Mouse (Mus musculus) forebrain, embryonic 14.5 days (tissue): ENCODE results near the gene Olfr665. TPM values are rescaled to one million over a fixed set of nuclear protein-coding genes. Genes with fewer than 3 reads are reported as not detected.

Experiments
- ATAC-seq: fragments of 200-750 bp; cut with Nextera tagmentation; 2 replicates; pipeline ENCODE4 v1.8.0; 2017; ENCODE audit warnings: mild to moderate bottlenecking, moderate library complexity
- DNase-seq: peaks from one replicate; pipeline ENCODE4 v3.0.0-alpha.2; 2015; ENCODE audit warnings: low spot score
- H3K27ac ChIP-seq: fragments of 300-500 bp; sonication (generic); 2 replicates; pipeline ENCODE4 v1.5.1; 2014; ENCODE audit warnings: low read depth, mild to moderate bottlenecking, control low read depth, low read length, moderate library complexity
- H3K27me3 ChIP-seq: fragments of 300-500 bp; sonication (generic); replicated peaks from 2 replicates; pipeline ENCODE4 v1.6.1; 2014; ENCODE audit warnings: low read length, control low read depth, mixed read lengths; ENCODE audit not compliant: control insufficient read depth, insufficient read depth
- H3K36me3 ChIP-seq: fragments of 300-500 bp; sonication (generic); 2 replicates; pipeline ENCODE4 v1.6.1; 2014; ENCODE audit warnings: low read length, control low read depth; ENCODE audit not compliant: control insufficient read depth, insufficient read depth
- H3K4me1 ChIP-seq: fragments of 300-500 bp; sonication (generic); 2 replicates; pipeline ENCODE4 v1.6.1; 2014; ENCODE audit warnings: antibody characterized with exemption, low read length, control low read depth; ENCODE audit not compliant: control insufficient read depth, insufficient read depth
- H3K4me2 ChIP-seq: fragments of 300-500 bp; sonication (generic); 2 replicates; pipeline ENCODE4 v1.6.1; 2014; ENCODE audit warnings: mild to moderate bottlenecking, control low read depth, low read length
- H3K4me3 ChIP-seq: fragments of 300-500 bp; sonication (generic); 2 replicates; pipeline ENCODE4 v1.5.1; 2014; ENCODE audit warnings: low read depth, low read length, control low read depth
- H3K9ac ChIP-seq: fragments of 300-500 bp; sonication (generic); 2 replicates; pipeline ENCODE4 v1.6.1; 2014; ENCODE audit warnings: mild to moderate bottlenecking, low read length, control low read depth, moderate library complexity
- H3K9me3 ChIP-seq: fragments of 300-500 bp; sonication (generic); replicated peaks from 2 replicates; pipeline ENCODE4 v1.6.1; 2016; ENCODE audit warnings: low read length, control low read depth, mixed read lengths; ENCODE audit not compliant: control insufficient read depth
- WGBS: fragments of 180-500 bp; shearing (Covaris S2); extraction: QIAGEN DNeasy Blood & Tissue Kit; methylation state at CpG from one replicate; pipeline ENCODE4 v1.1.7; 2014; 5-methylcytosine and 5-hydroxymethylcytosine counted together
- polyA plus RNA-seq: library from polyadenylated mRNA; unstranded; fragments of >200 nt; fragmentation: Nextera tagmentation; extraction: Ambion mirVana; gene quantifications from 2 replicates; pipeline ENCODE4 v1.2.1, GENCODE M21; 2014

Gene Olfr665
- polyA plus RNA-seq, 1 experiment from 2014 or later: not detected

DNA sequence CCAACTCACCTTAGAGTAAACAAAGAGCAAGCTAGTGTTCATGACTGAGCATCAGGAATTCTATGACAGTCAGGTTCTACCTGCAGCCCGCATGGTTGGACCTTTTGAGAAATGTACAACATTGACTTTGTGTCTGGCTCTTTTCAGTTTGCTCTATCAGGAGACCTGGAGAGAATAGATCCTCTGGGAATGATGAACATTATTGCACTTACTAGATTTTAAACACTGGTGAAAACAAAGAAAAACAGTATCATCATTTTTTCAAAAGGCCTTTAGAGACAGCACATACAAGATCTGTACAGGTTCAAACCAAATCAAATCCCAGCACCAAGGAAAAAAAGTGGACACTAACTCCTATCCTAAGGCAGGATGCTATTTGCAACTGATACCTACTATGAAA is 43.6 kb downstream of the Olfr665 start, which contains the start of gene Olfr667:
Gene Olfr667 (minus strand): TSS at position 101 of the 400 bp plus-strand sequence.
- H3K36me3 ChIP-seq: no peaks in the 10 kb centered on the region
- no peak within 1 kb of the TSS for H3K27ac ChIP-seq
- no peak within 1 kb of the TSS for H3K4me3 ChIP-seq
- ATAC-seq (no peak), DNase-seq (no peak)
- H3K9me3 ChIP-seq: no peaks in the 10 kb centered on the region
- 80% methylated on average over 1 of the region's 1 CpGs for whole genome bisulfite sequencing
- H3K4me1 ChIP-seq: no peaks in the 10 kb centered on the region
- H3K4me2 ChIP-seq: no peak within 1 kb of the TSS
- no peaks in the 10 kb centered on the region for H3K27me3 ChIP-seq
- no peak within 1 kb of the TSS for H3K9ac ChIP-seq

DNA sequence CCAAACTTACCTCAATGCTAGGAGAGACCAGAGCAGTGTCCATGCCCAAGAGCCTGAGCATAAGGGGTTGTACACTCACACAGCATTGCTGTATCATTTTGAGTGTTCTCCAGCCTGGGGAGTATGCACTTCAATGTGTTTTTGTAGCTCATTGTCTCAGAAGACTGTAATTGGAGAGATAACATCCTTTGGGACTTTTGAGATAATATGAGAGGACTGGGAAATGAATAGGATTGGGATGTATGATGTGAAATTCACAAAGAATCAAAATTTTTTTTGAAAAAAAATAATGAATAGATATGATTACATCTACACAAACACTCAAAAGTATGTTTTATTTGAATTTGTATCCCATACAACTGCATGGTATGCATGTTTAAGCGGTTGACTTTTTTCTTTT is 50.1 kb downstream of the Olfr665 start, which contains the start of gene Olfr668:
Gene Olfr668 (minus strand): TSS at position 101 of the 400 bp plus-strand sequence.
- DNase-seq (no peak), ATAC-seq (no peak)
- H3K27me3 ChIP-seq: no peaks in the 10 kb centered on the region
- H3K9ac ChIP-seq: no peak within 1 kb of the TSS
- WGBS: 84% methylated on average over 1 of the region's 1 CpGs
- no peak within 1 kb of the TSS for H3K4me3 ChIP-seq
- H3K36me3 ChIP-seq: no peaks in the 10 kb centered on the region
- no peaks in the 10 kb centered on the region for H3K9me3 ChIP-seq
- H3K27ac ChIP-seq: no peak within 1 kb of the TSS
- no peak within 1 kb of the TSS for H3K4me2 ChIP-seq
- H3K4me1 ChIP-seq: no peaks in the 10 kb centered on the region

Other genes with a start within 250 kb of the Olfr665 start
- 0.08 and 0.21 TPM in 2 replicates for gene Olfr658, start 230.7 kb upstream of the Olfr665 start, polyA plus RNA-seq
- not detected in 2 replicates for gene Olfr659, start 211.3 kb upstream of the Olfr665 start, polyA plus RNA-seq
- not detected in 2 replicates for gene Olfr661, start 191.5 kb upstream of the Olfr665 start, polyA plus RNA-seq
- not detected in 2 replicates for gene Usp17le, start 100.6 kb upstream of the Olfr665 start, polyA plus RNA-seq
- gene Usp17lb, start 35.4 kb upstream of the Olfr665 start, polyA plus RNA-seq: not detected in 2 replicates
- not detected in 2 replicates for gene Usp17la, start 21.0 kb upstream of the Olfr665 start, polyA plus RNA-seq
- not detected in 2 replicates for gene Olfr666, start 17.9 kb downstream of the Olfr665 start, polyA plus RNA-seq
- gene Olfr667, start 43.5 kb downstream of the Olfr665 start, polyA plus RNA-seq: not detected in 2 replicates
- not detected in 2 replicates for gene Olfr668, start 50.0 kb downstream of the Olfr665 start, polyA plus RNA-seq
- not detected in 2 replicates for gene Olfr669, start 56.2 kb downstream of the Olfr665 start, polyA plus RNA-seq
- gene Olfr670, start 84.6 kb downstream of the Olfr665 start, polyA plus RNA-seq: not detected in 2 replicates
- gene Olfr671, start 101.1 kb downstream of the Olfr665 start, polyA plus RNA-seq: not detected in 2 replicates
- gene Olfr672, start 124.0 kb downstream of the Olfr665 start, polyA plus RNA-seq: not detected in 2 replicates
- gene Olfr675, start 150.4 kb downstream of the Olfr665 start, polyA plus RNA-seq: not detected in 2 replicates
- not detected in 2 replicates for gene Olfr676, start 154.7 kb downstream of the Olfr665 start, polyA plus RNA-seq
- not detected in 2 replicates for gene Olfr677, start 173.3 kb downstream of the Olfr665 start, polyA plus RNA-seq
- gene Olfr678, start 186.4 kb downstream of the Olfr665 start, polyA plus RNA-seq: not detected in 2 replicates
- gene Olfr679, start 203.2 kb downstream of the Olfr665 start, polyA plus RNA-seq: not detected in 2 replicates
- gene Olfr680-ps1, start 214.8 kb downstream of the Olfr665 start, polyA plus RNA-seq: not detected in 2 replicates
- not detected in 2 replicates for gene Olfr681, start 238.8 kb downstream of the Olfr665 start, polyA plus RNA-seq